Mouse (Mus musculus): ENCODE results near the gene Rarb. TPM values are rescaled to one million over a fixed set of nuclear protein-coding genes. Genes with fewer than 3 reads are reported as not detected.

The Rarb gene
- not detected for total RNA-seq (2023)

DNA sequence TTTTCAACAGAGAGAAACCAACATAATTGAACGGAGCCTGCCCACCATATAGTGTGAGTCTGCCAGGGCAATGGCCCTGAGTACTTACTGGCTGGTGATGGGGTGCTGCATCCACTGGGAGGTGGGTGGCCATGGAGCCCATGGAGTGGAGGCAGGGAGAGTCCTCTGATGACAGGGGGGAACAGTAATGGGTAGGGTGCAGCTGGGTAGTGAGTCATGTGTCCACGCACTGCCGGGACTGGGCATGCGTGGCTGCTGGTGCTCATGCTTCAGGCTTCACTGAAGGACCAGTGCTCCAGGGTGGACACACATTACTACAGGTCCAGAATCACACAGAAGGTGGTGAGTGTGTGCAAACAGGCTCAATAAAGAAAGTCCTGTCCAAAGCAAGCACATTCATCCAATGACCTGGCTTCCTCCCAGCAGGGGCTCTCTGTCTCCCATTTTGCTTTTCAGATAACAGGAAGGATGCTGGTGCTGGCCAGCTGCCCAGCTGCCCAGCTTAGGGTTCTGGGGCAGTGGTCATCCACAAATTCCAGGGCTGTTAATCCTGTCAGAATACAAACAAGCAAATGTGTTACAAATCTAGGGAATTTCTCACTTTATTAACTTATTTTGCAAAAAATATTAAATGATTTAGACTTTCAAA lies at the start of gene Rarb:
Gene Rarb (minus strand): TSS at position 555 of the 649 bp plus-strand sequence.

